Mouse (Mus musculus) cerebellum, adult 11-12 months (tissue): Measurements from ENCODE around the gene Ace.

Source experiments
- DNase-seq: peaks from one replicate; pipeline ENCODE4 v3.0.0; 2022

Gene Ace

GRCm38 (mm10) chr11:105967741-105968574 lies at the start of gene Ace:
TSS of gene Ace (plus strand) at chr11:105967945.
- DNase-seq: no peak

GRCm38 (mm10) chr11:105920098-105920785 lies 47.5 kb upstream of the Ace start:
- DNase-seq: no peak

- DNase-seq: no peak
Measured at GRCm38 (mm10) chr11:105920836-105921235, 46.9 kb upstream of the Ace start.

GRCm38 (mm10) chr11:105921275-105921674 lies 46.5 kb upstream of the Ace start:
- no peak for DNase-seq

- no peak for DNase-seq
Measured at GRCm38 (mm10) chr11:105922769-105923663, 44.7 kb upstream of the Ace start.

GRCm38 (mm10) chr11:105927065-105928030 lies 40.4 kb upstream of the Ace start:
- DNase-seq: peak; percentile 54

- no peak for DNase-seq
Measured at GRCm38 (mm10) chr11:105928171-105928570, 39.6 kb upstream of the Ace start.

- no peak for DNase-seq
Measured at GRCm38 (mm10) chr11:105931380-105931779, 36.4 kb upstream of the Ace start.

GRCm38 (mm10) chr11:105933746-105934145 lies 34.0 kb upstream of the Ace start:
- no peak for DNase-seq

- DNase-seq: no peak
Measured at GRCm38 (mm10) chr11:105934303-105934711, 33.4 kb upstream of the Ace start.

- DNase-seq: no peak
Measured at GRCm38 (mm10) chr11:105934816-105935215, 32.9 kb upstream of the Ace start.

- DNase-seq: no peak
Measured at GRCm38 (mm10) chr11:105935496-105935895, 32.2 kb upstream of the Ace start.

GRCm38 (mm10) chr11:105936200-105936599 lies 31.5 kb upstream of the Ace start:
- DNase-seq: peak; percentile 38

- DNase-seq: no peak
Measured at GRCm38 (mm10) chr11:105936974-105937373, 30.8 kb upstream of the Ace start.

- DNase-seq: no peak
Measured at GRCm38 (mm10) chr11:105938771-105939170, 29.0 kb upstream of the Ace start.

GRCm38 (mm10) chr11:105941973-105942372 lies 25.8 kb upstream of the Ace start:
- DNase-seq: no peak

GRCm38 (mm10) chr11:105943133-105944102 lies 24.3 kb upstream of the Ace start:
- peak; percentile 16 for DNase-seq

GRCm38 (mm10) chr11:105944126-105944621 lies 23.6 kb upstream of the Ace start:
- DNase-seq: peak; percentile 54

GRCm38 (mm10) chr11:105944770-105945672 lies 22.7 kb upstream of the Ace start:
- DNase-seq: no peak
